Mouse (Mus musculus): ENCODE data around the gene Cst3.

The Cst3 gene

GRCm38 (mm10) chr2:148872860-148873259 lies 2.6 kb downstream of the Cst3 start:
- H3K36me3 ChIP-seq (ENCODE audit: control insufficient read depth, insufficient read depth, low read length, poor library complexity, severe bottlenecking): peaks cover 2% of the 10 kb centered on the region
- no peaks in the 10 kb centered on the region for H3K27me3 ChIP-seq (ENCODE audit: control insufficient read depth, insufficient read depth, low read length, poor library complexity, severe bottlenecking)
- no peak for DNase-seq (ENCODE audit: low read depth, low spot score)

- no peak for DNase-seq (ENCODE audit: low read depth, low spot score)
- Histone ChIP-seq H3K36me3 (ENCODE audit: control insufficient read depth, insufficient read depth, low read length, poor library complexity, severe bottlenecking) (peaks cover 2% of the 10 kb centered on the region), H3K27me3 (ENCODE audit: control insufficient read depth, insufficient read depth, low read length, poor library complexity, severe bottlenecking) (no peaks in the 10 kb centered on the region)
These were observed 5.0 kb downstream of the Cst3 start for GRCm38 (mm10) chr2:148870526-148870925.

DNA sequence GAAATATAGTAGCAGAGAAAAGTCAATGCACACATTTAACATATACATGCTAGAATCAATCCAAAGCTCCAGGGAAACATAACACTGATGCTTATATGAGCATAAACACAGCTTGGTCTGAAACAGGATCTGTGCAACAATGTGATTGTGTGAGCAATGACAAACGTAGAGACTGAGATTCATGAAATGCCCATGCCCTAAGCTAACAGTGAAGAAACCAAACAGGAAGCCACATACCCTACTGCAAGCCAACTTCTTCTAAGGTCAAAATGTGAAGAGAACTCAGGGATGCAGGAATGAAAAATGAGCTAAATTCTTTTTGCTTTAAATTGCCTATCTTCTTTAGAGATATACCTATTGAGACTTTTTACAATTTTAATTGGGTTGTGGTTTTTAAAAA lies 6.5 kb downstream of the Cst3 start:
- Histone ChIP-seq H3K27me3 (ENCODE audit: control insufficient read depth, insufficient read depth, low read length, poor library complexity, severe bottlenecking) (no peaks in the 10 kb centered on the region), H3K36me3 (ENCODE audit: control insufficient read depth, insufficient read depth, low read length, poor library complexity, severe bottlenecking) (peaks cover 2% of the 10 kb centered on the region)
- no peak for DNase-seq (ENCODE audit: low read depth, low spot score)

- H3K36me3 ChIP-seq (ENCODE audit: control insufficient read depth, insufficient read depth, low read length, poor library complexity, severe bottlenecking): no peaks in the 10 kb centered on the region
- H3K27me3 ChIP-seq (ENCODE audit: control insufficient read depth, insufficient read depth, low read length, poor library complexity, severe bottlenecking): no peaks in the 10 kb centered on the region
- no peak for DNase-seq (ENCODE audit: low read depth, low spot score)
These were observed 10.5 kb downstream of the Cst3 start, which contains the start of gene 9230104L09Rik for GRCm38 (mm10) chr2:148864966-148865365. Gene 9230104L09Rik, minus strand, starts transcription at chr2:148865038.

- DNase-seq (ENCODE audit: low read depth, low spot score): no peak
- Histone ChIP-seq H3K27me3 (ENCODE audit: control insufficient read depth, insufficient read depth, low read length, poor library complexity, severe bottlenecking) (no peaks in the 10 kb centered on the region), H3K36me3 (ENCODE audit: control insufficient read depth, insufficient read depth, low read length, poor library complexity, severe bottlenecking) (no peaks in the 10 kb centered on the region)
These were observed 13.8 kb downstream of the Cst3 start for GRCm38 (mm10) chr2:148861693-148862092.

- H3K36me3 ChIP-seq (ENCODE audit: control insufficient read depth, insufficient read depth, low read length, poor library complexity, severe bottlenecking): no peaks in the 10 kb centered on the region
- no peak for DNase-seq (ENCODE audit: low read depth, low spot score)
These were observed 14.5 kb downstream of the Cst3 start for GRCm38 (mm10) chr2:148860993-148861392.

DNA sequence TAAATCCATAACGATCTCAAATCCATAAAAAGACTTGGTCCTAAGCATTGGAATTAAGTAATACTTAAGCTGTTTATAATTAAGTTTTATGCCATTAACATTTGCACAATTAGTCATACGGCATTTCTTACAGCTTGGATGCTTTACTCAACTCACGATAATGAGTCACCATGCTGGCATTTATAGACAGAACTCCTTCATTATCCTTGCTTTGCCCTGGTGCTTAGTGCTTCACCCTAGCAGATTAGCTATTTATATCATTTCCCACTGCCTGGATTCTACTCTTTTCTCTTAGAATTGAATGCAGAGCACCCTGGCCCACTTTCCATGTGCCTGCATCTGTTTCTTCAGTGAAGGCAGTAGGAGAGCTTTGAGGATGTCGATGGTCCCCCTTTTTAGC lies 18.0 kb downstream of the Cst3 start:
- no peaks in the 10 kb centered on the region for H3K27me3 ChIP-seq (ENCODE audit: control insufficient read depth, insufficient read depth, low read length, poor library complexity, severe bottlenecking)
- DNase-seq (ENCODE audit: low read depth, low spot score): no peak
- no peaks in the 10 kb centered on the region for H3K36me3 ChIP-seq (ENCODE audit: control insufficient read depth, insufficient read depth, low read length, poor library complexity, severe bottlenecking)

More at GRCm38 (mm10) chr2:148860993-148861392, 14.5 kb downstream of the Cst3 start:
- no peaks in the 10 kb centered on the region for H3K27me3 ChIP-seq (ENCODE audit: control insufficient read depth, insufficient read depth, low read length, poor library complexity, severe bottlenecking)

DNA sequence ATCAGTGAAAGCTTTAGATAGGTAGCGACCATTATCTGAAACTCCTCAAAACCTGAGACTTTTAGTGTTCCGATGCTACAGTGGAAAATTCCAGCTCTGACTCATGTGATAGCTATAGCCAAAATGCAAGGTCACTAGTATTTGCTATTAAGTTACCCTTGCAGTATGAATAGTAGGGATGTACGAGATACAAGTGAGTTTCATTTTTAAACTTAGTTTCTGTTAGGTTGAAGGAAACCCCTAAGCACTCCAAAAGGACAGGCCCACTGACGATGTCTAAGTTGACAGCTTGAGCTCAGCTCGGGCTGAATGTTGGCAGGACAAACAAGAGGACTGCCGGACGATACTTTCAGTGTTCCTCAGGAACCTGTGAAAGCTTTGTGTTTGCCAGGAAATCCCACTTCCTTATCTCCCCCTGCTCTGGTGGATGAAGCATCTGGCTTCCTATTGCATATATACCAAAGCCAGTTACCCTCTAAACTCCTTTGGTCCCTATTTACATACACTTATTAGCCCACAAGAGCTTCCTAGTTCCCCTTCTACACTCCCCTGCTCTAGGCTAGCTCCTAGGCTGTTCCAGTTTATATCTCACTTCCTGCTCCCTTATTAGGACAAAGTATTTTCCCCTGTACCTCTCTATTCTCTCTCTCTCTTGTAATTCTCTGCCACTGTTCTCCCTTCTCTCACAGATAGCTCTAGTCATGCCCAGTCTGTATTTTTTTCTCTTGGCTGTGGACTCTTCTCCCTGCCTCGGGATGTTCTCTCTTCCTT lies 18.7 kb downstream of the Cst3 start:
- no peaks in the 10 kb centered on the region for H3K36me3 ChIP-seq (ENCODE audit: control insufficient read depth, insufficient read depth, low read length, poor library complexity, severe bottlenecking)
- DNase-seq (ENCODE audit: low read depth, low spot score): no peak

GRCm38 (mm10) chr2:148851116-148851906 lies 24.2 kb downstream of the Cst3 start:
- Histone ChIP-seq H3K27me3 (ENCODE audit: control insufficient read depth, insufficient read depth, low read length, poor library complexity, severe bottlenecking) (no peaks in the 10 kb centered on the region), H3K36me3 (ENCODE audit: control insufficient read depth, insufficient read depth, low read length, poor library complexity, severe bottlenecking) (no peaks in the 10 kb centered on the region)
- peak; percentile 84 for DNase-seq (ENCODE audit: low read depth, low spot score)

More for the DNA sequence above, 18.7 kb downstream of the Cst3 start:
- no peaks in the 10 kb centered on the region for H3K27me3 ChIP-seq (ENCODE audit: control insufficient read depth, insufficient read depth, low read length, poor library complexity, severe bottlenecking)

DNA sequence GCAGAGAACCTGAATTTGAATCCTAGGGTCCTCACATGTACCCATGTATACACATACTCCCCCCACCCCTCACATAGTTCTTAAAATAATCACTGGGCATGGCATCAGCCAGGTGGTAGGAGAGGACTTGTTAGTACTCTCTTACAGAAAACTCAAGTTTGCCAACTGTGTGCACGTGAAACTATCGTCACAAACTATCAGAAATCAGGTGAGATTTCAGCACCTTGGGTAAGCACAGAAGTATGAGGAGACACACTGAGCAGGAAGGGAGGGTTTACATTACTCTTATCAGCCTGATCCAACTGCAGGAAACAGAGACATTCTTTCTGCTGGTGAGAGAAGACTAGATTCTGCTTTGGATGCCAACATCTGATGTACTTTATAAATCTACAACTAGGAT lies 36.3 kb downstream of the Cst3 start:
- no peaks in the 10 kb centered on the region for H3K36me3 ChIP-seq (ENCODE audit: control insufficient read depth, insufficient read depth, low read length, poor library complexity, severe bottlenecking)
- no peaks in the 10 kb centered on the region for H3K27me3 ChIP-seq (ENCODE audit: control insufficient read depth, insufficient read depth, low read length, poor library complexity, severe bottlenecking)
- DNase-seq (ENCODE audit: low read depth, low spot score): no peak

- H3K27me3 ChIP-seq (ENCODE audit: control insufficient read depth, insufficient read depth, low read length, poor library complexity, severe bottlenecking): no peaks in the 10 kb centered on the region
- DNase-seq (ENCODE audit: low read depth, low spot score): no peak
- no peaks in the 10 kb centered on the region for H3K36me3 ChIP-seq (ENCODE audit: control insufficient read depth, insufficient read depth, low read length, poor library complexity, severe bottlenecking)
These were observed 37.3 kb downstream of the Cst3 start for GRCm38 (mm10) chr2:148838075-148838777.

- no peaks in the 10 kb centered on the region for H3K36me3 ChIP-seq (ENCODE audit: control insufficient read depth, insufficient read depth, low read length, poor library complexity, severe bottlenecking)
- DNase-seq (ENCODE audit: low read depth, low spot score): no peak
- H3K27me3 ChIP-seq (ENCODE audit: control insufficient read depth, insufficient read depth, low read length, poor library complexity, severe bottlenecking): no peaks in the 10 kb centered on the region
These were observed 40.6 kb downstream of the Cst3 start, which contains the start of gene Cst9 for GRCm38 (mm10) chr2:148834912-148835311. Gene Cst9, plus strand, starts transcription at chr2:148835147.

DNA sequence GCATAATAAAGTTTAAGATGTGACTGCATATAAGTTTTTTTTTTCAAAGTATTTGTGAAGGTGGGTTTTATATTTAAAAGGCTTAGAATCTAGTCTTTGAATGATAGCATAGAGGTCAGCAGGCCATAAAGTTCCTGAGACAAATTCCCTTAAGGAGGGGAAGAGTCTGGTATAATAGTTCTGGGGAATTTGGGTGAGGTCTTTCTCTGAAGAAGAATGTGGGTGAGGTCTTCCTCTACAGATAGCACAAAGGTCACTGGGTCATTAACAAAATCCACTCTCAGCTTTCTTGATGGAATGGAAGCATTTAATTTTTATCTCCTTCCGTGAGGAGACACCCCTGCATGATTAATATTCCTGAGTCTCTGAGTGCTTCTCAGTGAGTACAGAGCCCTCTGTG lies 49.5 kb downstream of the Cst3 start:
- Histone ChIP-seq H3K36me3 (ENCODE audit: control insufficient read depth, insufficient read depth, low read length, poor library complexity, severe bottlenecking) (no peaks in the 10 kb centered on the region), H3K27me3 (ENCODE audit: control insufficient read depth, insufficient read depth, low read length, poor library complexity, severe bottlenecking) (no peaks in the 10 kb centered on the region)
- no peak for DNase-seq (ENCODE audit: low read depth, low spot score)
